Mouse (Mus musculus) A20 (cell line): ENCODE data around the gene Abcg8.

ENCODE experiments used
- DNase-seq: peaks from one replicate; pipeline ENCODE4 v3.0.0-alpha.2; 2011; ENCODE audit warnings: low read depth, low spot score

Gene Abcg8

DNA sequence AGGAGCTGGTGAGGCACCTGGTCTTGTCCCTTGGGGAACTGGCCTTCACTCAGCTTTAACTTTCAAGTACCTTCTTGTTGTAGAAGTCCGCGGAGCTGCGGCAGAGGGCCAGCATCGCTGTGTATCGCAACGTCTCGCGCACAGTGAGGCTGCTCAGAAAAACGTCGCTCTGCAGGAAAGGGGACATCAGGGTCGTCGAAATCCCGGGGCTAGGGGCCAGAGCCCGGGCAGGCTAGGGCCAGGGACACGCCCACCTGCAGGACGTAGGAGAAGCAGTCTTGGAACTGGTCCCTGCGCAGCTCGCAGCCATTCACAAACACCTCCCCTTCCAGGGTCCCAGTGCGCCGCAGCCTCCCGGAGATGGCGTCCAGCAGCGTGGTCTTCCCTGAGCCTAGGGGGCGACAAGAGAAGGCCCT is at the start of gene Abcg8:
Gene Abcg8 (plus strand): TSS at position 352 of the 416 bp plus-strand sequence.
- DNase-seq, result no peak

DNA sequence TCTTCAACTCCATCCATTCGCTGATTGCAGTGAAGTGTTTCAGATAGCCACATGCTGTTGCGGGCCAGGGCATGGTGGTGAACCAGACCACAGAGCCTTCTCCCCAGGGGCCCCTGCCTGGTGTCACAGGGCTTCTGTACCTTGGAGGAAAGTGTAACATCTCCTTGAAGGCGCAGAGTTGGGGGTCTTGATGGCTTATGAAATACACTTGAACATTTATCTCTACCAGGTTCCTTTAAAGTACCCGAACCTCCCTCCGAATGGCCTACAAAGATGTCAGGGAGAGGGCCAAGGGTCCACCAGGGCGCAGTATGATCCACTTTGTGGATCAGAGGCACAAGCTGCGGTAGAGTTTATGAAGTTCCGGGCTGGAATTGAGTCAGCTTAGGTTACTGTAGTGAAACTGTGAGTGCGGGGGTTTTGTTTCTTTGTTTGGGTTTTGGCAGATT is 49.2 kb upstream of the Abcg8 start:
- no peak for DNase-seq

DNA sequence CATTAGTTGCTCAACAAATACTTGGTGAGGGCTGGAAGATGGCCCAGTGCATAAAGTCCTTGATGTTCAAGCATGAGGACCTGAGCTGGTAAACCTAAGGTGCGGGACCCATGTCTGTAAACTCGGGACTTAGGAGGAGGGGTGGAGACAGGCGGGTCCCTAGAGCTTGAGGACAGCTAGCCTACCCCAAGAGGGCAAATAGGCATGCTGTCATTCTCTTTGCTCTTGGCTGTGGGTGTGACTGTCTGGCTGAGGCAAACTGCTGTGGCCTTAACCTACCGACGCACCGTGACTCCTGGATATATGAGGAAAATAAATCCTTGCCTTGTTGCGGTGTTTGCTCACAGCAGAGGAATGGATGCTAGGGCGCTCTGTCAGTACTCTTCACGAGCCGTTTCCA is 48.4 kb upstream of the Abcg8 start:
- DNase-seq, result no peak

DNA sequence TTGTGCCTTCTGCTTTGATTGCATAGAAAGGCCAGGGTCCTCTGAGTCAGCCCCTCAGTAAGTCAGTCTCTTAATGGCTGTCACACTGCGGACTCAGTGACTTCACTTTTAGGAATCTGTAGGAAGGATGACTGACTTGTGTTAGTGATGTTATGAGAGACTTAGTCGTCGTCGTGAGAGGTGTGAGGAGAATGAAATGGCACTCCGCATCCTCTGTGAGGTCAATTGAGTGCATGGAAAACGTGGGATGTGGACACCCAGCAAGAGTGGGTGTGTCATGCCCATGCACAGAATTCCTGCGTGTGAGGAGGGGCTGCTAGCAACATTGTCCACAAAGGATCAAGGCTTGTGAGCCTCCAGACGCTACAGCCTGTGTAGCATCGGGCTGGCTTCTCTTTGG is 47.5 kb upstream of the Abcg8 start:
- DNase-seq, result no peak

DNA sequence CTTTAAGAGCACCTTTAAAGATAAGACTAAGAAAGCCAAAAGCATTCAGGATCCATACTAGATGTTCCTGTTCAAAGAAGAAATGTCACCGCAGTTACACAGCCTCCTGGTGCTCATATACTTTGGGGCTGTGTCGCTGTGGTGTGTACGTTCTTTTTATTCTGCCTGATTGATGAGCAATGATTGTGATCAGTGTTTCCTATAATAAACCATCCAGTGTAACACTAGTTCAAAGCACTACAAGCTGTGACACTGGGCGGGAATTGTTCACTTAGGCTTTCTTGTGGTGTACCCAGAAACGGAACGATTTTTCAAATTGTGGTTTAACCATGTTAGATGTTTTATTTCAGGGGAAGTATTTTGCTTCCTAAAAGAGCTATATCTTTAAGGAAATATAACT is 44.3 kb upstream of the Abcg8 start:
- no peak for DNase-seq

DNA sequence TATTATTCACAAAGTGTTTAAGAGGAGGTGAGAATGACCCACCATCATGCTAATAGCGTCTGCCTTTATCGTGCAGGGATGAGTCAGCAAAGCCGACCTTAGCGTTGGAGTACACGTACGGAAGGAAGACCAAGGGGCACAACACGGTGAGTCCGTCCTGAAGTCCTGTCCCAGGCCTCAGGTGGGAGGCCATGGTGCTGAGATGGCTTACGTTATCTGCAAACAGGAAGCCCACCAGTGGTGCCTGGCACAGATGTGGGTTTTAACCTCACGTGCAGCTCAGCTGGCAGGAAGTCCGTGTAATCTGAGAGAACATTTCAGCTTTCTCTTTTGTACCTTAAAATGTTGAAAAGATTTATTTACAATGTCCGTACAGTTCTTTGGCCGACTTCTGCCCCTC is 42.7 kb upstream of the Abcg8 start:
- no peak for DNase-seq

DNA sequence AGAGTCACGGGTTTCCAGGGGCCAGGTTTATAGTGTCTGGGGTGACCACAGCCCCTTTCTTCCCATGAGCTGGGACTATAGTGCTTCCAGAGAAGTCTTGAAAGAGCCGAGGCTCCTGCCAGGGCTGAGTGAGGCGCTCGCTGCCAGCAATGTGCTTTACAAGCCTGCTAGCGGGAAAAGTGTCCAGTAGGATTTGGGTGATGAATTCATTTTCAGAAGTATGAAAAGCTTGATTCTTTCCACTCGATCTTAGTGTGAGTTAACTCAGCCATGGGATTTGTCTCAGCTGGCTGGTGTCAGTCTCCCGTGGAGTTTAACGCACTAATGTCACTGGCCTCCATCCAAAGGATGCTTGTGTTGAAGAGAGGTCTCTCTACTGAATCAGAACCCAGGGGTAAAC is 39.8 kb upstream of the Abcg8 start:
- DNase-seq, result no peak

DNA sequence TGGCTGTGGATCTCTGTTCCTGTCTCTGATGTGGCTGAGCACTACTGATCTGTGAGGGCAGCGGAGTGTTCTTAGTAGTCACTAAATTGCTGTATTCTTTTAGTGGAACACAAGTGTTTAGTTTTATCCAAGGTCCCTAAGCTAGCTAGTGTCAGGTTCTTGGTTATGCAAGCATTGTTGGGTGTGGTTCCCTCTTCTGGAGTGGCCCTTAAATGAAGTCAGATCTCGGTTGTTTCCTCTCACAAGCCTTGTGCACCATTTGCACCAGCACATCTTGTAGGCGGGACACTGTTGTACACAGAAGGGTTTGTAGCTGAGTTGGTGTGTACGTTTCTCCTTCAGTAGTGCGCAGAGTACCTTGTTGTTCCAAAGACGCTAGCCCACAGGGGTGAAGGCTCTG is 38.1 kb upstream of the Abcg8 start:
- no peak for DNase-seq

DNA sequence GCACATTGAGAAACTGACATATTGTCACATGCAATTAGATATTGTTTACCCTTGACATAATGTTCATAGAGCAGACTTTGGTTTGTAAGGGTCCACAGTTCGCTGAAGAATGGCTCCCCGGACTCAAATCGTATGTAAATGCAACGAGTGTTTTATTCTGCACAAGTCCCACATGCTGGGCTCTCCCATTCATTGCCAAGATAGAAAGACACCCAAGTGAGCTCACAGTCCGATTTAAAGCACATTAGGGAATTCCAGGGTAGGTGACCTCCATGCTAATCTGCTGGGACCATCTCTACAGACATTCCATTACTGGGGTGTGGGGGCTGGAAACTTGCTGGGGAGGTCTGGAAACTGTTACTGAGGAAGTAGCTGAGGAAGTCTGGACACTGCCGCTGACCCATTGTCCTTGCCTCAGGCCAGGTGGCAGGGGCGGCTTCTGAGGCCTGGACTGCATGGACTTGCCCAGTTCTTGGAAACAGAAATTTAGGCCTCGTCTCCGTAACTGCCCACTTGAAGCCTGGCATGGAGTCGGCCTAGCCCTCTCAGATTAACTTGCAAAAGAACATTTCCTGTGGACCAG is 36.2 kb upstream of the Abcg8 start:
- DNase-seq, result no peak

DNA sequence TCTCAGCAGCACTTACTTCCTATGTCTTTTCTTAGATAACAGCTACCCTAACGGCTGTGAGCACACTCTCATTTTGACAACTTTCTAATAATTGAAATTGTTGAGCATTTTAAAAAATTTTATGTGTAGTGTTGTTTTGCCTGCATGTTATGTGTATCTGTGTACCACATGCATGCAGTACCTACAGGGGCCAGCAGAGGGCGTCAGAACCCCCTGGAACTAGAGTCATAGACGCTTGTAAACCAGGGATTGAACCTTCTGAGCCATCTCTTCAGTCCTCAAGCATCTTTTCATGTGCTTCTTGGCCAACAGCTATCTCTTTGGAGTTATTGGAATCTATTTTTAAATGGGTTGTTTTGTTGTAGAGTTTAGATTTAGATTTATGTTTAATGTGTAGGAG is 34.2 kb upstream of the Abcg8 start:
- DNase-seq, result peak; percentile 58

DNA sequence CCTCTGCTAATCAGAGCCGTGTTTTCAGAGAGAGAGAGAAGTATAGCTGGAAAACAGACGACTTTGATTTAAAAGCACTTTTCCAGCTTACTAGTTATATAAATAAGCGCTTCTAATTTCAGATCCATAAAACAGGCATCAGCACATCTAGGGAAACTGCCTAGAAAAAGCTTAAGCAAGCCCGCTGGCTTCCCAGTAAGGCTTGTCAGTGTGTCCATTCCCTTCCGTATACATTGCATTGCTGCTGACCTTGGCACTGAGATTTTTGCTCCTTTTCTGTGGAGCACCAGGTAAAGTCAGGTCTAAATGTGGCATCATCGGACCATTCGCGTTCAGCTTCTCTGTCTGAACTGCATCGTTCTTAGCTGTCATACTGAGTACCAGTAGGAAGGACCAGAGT is 33.8 kb upstream of the Abcg8 start:
- no peak for DNase-seq

DNA sequence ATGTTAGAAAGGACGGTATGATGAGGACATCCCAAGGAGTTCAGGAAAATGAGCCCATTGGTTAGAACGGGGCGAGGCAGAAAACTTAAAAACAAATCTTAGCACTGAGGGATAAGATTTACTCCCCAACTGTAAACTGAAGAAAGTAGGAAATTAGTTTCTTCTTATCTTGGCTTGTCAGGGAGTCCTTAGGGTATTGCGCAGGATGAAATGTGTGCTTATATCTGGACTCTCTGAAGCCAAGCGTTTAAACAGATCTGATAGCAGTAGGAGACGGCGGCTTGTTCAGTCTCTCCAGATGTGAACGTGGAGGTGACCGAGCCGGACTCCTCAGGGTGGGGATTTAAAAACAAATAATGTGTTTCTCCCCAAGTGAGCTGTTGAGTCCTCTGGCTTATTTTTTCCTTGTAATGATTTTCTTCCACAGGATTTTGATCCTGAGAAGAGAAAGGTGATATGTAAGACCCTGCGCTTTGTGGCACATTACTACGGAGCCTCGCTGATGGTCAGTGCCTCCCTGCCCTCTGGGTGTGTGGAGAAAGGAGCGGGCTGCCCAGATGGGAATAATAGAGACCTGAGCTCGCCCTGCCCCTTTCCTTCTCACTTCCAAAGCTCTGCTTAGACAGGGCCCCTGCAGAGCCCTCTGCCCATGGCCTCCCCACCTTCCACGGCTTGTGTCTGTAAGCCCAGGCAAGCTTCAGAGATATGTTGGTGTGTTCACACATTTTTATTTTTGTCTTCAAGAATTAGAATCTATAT is 31.6 kb upstream of the Abcg8 start:
- DNase-seq, result no peak

DNA sequence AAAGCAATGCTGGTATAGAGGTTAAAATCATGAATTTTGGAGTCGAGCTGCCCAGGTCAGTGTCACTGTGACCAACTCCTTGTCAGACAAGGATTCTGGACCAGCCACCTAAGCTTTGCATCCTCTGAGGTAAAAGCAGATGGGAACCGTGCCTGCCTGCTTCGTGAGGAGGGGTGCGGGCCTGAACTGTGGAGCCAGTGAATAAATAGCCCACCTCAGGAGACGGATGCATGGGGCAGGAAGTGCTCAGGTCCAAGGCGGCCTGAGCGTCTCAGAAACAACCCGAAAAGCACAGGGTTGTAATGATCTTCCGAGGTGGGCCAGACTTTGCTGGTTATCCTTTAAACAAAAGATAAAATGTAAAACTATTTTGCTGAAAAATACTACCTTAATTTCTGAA is 31.0 kb upstream of the Abcg8 start:
- DNase-seq, result no peak

DNA sequence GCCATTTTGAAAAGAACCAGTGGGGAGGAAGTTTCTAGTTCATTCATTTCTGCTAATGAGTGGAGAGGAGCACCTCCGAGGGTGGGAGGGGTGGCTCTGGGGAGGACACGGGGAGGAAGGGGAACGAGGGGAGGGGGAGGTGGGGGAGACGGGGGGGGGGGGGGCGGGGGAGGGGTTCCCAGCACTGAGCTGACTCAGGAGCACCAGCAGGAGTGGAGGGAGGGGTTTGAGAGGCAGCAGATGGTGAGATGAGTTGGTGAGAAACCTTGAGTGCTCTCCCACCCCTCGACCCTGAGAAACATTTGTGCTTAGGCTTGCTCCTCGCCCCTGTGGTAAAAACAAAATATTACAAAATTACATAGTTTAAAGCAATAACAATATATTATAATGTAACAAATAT is 30.2 kb upstream of the Abcg8 start:
- no peak for DNase-seq

DNA sequence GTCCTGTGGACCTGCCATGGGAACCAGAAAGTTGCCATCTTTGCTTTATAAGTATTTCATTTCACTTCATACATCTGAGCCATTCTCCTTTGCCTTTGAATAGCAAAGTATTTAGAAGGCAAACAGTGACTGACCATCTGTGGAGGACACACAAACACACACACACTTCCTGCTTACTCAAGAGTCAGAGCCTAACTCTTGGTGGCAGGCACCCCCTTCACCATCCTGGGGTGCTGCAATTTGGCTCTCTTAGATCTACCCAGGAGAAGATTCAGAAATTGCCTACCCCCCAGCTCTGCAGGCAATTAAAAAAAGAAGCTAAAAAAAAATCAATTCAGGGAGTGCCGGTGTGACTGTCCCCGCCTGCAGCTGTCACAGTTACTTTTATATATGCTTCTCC is 29.6 kb upstream of the Abcg8 start:
- no peak for DNase-seq

DNA sequence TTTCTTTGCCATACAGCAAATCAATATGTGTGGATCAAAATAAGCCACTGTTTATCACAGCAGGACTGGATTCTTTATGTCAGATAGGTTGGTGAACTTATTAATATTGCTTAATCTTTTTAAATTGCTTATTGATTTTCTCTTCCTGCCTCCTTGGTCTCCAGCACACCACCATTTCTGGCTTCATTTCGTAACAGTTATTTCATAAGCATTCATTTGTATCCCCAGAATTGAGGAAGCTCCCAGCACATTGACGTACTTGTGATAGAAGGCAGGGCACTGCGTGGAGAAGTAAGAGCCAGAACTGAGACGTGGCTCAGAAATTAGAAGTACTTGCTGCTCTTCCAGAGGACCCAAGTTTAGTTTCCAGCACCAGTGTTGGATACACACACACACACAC is 28.5 kb upstream of the Abcg8 start:
- DNase-seq, result no peak

DNA sequence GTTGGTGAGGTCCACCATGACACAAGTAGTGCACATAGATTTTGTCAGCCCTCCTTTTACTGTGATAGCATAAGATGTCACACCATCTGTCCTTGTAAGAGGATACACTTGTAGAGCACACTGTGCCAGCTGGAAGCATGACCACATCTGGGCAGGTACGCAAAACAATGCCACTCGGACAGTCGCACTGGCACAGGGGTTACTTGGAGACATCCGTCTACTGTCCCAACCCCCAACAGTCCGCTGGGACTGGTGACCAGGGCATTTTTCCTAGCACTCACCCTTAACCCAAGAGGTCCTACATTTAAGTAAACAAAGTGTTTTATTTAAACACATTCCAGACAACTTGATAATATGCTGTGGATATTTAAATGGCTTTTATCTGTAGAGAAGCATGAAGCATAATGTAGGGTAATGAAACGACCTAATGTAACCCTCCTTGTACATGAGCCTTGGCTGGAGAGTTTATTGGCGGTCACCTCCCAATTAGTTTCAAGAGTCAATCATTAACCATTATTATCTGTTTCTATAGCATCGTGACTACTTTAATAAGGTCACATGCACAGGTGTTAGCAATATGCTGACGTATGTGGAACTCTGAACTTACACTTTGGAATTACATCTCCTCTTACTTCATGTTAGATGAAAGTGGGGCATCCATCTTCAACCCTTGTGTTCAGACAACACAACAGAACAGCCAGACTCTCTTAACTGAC is 25.6 kb upstream of the Abcg8 start:
- DNase-seq, result no peak

DNA sequence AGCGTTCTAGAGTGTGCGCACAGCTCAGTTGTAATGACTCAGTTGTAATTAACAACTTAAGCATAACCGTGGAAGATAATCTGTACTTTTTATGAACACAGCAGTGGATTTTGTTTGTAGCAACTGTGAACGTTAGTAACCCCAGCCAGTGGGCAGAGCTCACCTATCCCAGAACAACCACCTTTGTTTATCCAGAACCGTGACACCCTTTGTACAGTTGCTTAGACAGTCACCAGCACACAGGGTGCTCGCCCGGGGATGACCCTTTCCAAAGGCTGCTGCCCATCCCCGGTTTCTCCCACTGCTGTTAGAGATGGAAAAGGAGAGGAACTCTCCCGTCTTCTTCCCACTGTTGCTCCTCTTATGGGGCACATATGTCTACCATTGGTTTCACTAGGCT is 22.6 kb upstream of the Abcg8 start:
- DNase-seq, result no peak

DNA sequence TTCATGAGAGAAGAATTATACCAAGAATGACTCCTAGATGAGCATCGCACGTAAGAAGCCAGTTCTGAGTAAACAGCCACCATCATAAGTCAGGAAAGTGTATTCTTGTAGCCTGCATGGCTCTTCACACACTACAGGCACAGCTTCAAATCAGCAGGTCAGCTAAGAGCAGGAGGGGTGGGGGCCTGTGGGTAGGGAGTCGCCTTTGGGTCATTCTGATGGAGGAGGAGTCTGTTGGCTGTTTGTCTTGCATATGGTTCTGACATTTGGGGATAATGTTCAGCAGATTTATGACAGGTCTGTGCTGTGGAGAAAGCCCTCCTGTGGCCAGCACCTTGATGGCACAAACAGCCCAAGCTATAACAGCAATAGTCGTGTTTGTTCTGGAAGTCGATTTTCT is 19.9 kb upstream of the Abcg8 start:
- DNase-seq, result no peak

DNA sequence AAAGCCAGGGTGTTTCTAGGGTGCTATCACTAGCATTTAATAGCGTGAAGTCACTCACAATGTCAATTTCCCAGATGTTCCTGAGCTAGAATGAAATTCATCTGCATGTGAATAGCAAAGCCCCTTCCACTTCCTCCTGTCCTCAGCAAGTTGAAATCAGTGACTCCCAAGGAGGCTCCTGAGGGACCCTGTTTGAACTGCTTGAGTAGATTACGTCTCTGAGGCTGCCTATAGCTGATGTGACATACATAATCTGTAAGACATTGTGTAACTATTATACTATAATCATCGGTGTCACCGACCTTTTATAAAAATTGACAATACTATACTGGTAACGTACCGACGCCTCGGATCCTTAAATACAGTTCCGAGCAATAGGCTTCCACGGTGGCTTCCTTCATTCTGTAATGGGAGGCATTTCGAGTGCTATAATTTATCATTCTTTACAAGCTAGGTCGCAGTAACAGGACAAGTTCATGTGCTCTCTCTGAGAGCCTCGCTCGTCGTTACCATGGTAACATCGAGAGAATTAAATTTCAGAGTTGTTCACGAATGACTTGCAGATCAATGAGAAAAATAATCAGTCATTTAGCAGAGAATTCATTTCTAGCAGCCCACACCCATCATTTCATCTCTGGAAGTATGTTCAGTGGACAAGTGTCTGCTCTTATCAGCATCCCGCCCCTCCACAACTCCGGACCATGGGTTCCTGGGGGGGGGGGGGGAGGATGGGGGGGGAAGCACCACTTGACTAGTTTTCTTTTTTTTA is 19.3 kb upstream of the Abcg8 start:
- no peak for DNase-seq

DNA sequence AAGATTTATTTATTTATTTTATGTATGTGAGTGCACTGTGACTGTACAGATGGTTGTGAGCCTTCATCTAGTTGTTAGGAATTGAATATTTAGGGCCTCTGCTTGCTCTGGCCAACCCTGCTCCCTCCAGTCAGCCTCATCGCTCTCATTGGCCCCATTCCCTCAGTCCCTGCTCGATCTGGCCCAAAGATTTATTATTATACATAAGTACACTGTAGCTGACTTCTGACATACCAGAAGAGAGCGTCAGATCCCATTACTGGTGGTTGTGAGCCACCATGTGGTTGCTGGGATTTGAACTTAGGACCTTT is 18.7 kb upstream of the Abcg8 start:
- DNase-seq, result no peak

DNA sequence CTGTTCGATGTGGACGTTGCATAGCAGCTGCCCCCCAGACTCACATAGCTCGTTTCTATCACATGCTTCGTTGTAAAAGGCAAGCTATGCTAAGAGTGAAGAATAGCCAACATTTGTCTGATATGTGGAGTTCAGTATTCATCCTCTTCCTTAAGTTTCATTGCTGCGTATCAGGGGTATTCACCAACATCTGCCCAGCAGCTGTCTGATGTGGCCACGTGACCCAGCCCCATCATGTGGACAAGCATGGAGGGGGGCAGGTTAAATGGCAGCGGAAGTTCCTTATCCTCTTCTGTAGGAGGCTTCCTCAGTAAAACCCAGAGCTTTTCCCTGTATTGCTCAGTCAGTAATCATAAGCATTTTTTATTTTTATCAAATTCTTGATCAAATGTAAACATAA is 18.3 kb upstream of the Abcg8 start:
- DNase-seq, result no peak
